Mouse (Mus musculus) megakaryocyte-erythroid progenitor cell, adult 5 weeks (primary cell): ENCODE results near the gene Msx3. TPM values are rescaled to one million over a fixed set of nuclear protein-coding genes. Genes with fewer than 3 reads are reported as not detected.

Experiments
- polyA plus RNA-seq: library from polyadenylated mRNA; stranded (reverse); fragments of >175 nt; gene quantifications from 2 replicates; pipeline ENCODE4 v1.2.3, GENCODE M21; 2012

Msx3 gene
- not detected in 2 replicates for polyA plus RNA-seq

GRCm38 (mm10) chr7:140048361-140049114, at the start of gene Msx3:
Gene Msx3, minus strand, starts transcription at chr7:140049089.

GRCm38 (mm10) chr7:140092924-140093528, 44.1 kb upstream of the Msx3 start, which contains the start of gene Prap1:
Gene Prap1, plus strand, starts transcription at chr7:140093395.

GRCm38 (mm10) chr7:140082242-140082678, 33.4 kb upstream of the Msx3 start, which contains the start of gene Caly:
Gene Caly, minus strand, starts transcription at chr7:140082548.

DNA sequence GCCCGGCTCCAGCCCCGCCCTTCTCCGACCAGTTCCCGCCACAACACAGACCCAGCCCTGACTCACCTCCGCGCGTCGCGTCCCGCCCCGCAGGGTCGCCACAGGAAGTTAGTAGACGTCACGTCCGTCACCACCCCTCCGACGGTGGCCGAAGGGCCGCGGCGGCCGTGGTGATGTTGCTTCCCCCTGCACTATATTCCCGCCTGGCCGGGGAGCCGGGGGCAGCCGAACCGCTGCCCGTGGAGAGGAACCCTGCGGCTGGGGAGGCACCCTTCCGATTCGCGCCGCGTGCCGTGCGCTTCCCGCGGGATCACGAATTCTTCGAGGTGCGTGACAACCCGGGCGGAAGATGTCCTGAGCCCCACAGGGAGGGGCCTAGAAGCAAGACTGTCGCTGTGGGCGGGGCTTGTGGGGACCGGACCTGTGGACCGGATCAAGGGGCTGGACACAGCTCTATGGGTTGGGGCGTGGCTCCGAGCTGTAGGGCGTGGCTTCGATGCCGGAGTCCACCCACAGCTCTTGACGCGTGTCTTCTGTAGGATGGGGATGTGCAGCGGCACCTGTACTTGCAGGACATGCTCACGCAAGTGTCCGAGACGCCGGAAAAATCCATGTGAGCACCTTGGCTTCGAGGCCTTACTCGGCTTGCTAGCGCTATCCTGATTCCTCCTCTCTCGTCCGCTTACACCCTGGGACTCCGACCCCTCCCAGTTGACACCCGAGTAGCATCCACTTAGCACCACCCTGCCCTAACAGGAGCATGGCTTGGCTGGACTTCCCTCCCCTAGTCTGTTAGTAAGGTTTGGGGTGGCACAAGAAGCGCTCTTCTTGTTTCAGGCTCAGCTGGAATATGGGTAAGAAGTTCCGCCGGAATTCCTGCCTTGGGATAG, 12.4 kb downstream of the Msx3 start, which contains the start of the genes Zfp511 and Tubgcp2:
Gene Zfp511, plus strand, starts transcription at position 111 of the 890 bp plus-strand sequence.
Gene Tubgcp2, minus strand, starts transcription at position 389 of the 890 bp plus-strand sequence.

Other genes with a start within 250 kb of the Msx3 start
- gene Adgra1, start 214.9 kb downstream of the Msx3 start, polyA plus RNA-seq, result not detected in 2 replicates
- gene Kndc1, start 154.4 kb downstream of the Msx3 start, polyA plus RNA-seq, result not detected in 2 replicates
- gene Utf1, start 105.3 kb downstream of the Msx3 start, polyA plus RNA-seq, result 1.00 and 1.1 TPM in 2 replicates
- gene 6430531B16Rik, start 70.3 kb downstream of the Msx3 start, polyA plus RNA-seq, result 0.28 and 0.29 TPM in 2 replicates
- 3.1 and 7.5 TPM in 2 replicates for gene Adam8, start 56.5 kb downstream of the Msx3 start, polyA plus RNA-seq
- gene Zfp511, start 12.7 kb downstream of the Msx3 start, polyA plus RNA-seq, result 19.1 and 20.0 TPM in 2 replicates
- 8.3 and 8.4 TPM in 2 replicates for gene Tubgcp2, start 12.4 kb downstream of the Msx3 start, polyA plus RNA-seq
- 0.05 and 0.50 TPM in 2 replicates for gene Caly, start 33.5 kb upstream of the Msx3 start, polyA plus RNA-seq
- not detected in 2 replicates for gene Prap1, start 44.3 kb upstream of the Msx3 start, polyA plus RNA-seq
- 14.6 and 16.2 TPM in 2 replicates for gene Fuom, start 53.4 kb upstream of the Msx3 start, polyA plus RNA-seq
- 6.8 and 8.3 TPM in 2 replicates for gene Paox, start 66.7 kb upstream of the Msx3 start, polyA plus RNA-seq
- 7.4 and 8.2 TPM in 2 replicates for gene Echs1, start 67.4 kb upstream of the Msx3 start, polyA plus RNA-seq
- gene Mtg1, start 88.5 kb upstream of the Msx3 start, polyA plus RNA-seq, result 4.8 and 6.7 TPM in 2 replicates
- not detected in 2 replicates for gene Sprn, start 105.8 kb upstream of the Msx3 start, polyA plus RNA-seq
- not detected in 2 replicates for gene Olfr522, start 115.7 kb upstream of the Msx3 start, polyA plus RNA-seq
- gene Olfr523, start 124.1 kb upstream of the Msx3 start, polyA plus RNA-seq, result not detected in 2 replicates
- gene Olfr524, start 156.9 kb upstream of the Msx3 start, polyA plus RNA-seq, result 0.02 TPM in 1 of 2 replicates, not detected in the other
- 0.18 TPM in 1 of 2 replicates, not detected in the other for gene Cd163l1, start 169.2 kb upstream of the Msx3 start, polyA plus RNA-seq
- not detected in 2 replicates for gene 5830411N06Rik, start 198.2 kb upstream of the Msx3 start, polyA plus RNA-seq